Mouse (Mus musculus): ENCODE data around the gene Epc2.

Epc2 gene

DNA sequence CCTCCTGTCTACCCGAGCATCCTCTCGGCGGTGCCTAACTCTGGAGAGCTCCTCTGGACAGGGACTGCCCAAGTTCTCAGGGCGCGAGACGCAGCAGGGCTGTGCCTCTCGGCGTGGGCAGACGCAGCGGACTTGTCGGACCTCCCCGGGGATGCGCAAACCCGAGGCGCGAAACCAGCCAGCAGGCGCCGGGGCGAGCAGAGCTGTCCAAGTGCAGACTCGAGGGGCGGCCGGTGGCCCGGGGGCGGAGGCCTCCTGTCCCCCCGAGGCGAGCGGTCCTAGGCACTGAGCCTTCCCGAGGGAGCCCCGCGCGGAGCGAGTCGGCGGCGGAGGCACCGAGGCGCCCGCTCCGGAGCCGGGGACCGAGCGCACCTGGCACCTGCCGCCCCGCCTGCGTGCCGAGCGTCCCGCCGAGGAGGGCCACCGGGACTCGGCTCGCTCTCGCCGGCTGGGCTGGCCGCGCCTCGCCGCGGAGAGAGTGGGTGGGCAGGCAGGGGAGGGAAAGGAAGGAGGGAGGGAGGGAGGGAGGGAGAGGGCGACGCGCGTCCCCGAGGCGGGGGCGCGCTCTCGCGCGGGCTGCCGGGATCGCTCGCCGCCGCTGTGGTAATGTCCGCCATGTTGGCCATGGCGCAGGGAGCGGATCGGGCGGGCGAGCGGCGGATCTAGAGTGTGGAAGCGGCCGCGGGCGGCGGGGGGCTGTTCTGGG is at the start of gene Epc2:
Epc2 (plus strand) TSS at position 556 of the 706 bp plus-strand sequence.
- peak; percentile 86 for DNase-seq (ENCODE audit: extremely low read depth, insufficient read length, low spot score)

DNA sequence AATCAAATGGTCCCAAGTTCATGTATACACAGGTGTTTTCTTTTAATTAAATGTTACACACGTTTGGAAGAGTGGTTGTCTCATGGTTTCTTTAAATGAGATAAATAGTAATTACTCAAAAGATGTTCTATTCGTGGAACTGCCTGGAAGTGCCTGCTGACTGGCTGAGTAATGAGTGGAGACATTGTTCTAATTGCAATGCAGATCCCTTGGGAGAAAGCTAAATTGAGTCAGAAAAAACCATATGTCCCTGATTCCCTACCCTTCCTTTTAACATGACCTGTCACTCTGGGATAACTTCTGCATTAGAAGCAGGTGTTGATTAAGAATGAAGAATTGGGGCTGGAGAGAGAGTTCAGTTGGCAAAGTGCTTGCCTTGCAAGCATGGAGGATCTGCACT is 45.3 kb upstream of the Epc2 start:
- no peak for DNase-seq (ENCODE audit: extremely low read depth, insufficient read length, low spot score)

DNA sequence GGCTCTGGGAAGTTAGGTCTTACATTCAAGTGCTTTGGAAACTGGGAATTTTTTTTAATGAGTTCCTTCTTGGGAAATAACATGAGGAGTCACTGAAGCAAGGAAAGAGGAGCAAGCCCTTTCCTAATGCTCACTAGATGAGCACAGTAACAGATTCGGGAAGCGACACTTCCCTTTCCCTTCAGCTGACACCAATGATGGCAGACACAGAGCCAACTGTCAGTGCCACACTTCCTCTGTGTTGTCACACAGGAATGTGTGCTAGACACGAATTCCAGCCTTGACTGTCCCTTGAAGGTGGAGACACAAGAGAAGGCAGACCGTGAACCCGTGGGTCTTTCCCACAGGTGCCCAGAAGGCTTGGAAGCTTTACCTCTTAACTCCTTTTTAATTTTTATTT is 39.6 kb upstream of the Epc2 start:
- no peak for DNase-seq (ENCODE audit: extremely low read depth, insufficient read length, low spot score)

DNA sequence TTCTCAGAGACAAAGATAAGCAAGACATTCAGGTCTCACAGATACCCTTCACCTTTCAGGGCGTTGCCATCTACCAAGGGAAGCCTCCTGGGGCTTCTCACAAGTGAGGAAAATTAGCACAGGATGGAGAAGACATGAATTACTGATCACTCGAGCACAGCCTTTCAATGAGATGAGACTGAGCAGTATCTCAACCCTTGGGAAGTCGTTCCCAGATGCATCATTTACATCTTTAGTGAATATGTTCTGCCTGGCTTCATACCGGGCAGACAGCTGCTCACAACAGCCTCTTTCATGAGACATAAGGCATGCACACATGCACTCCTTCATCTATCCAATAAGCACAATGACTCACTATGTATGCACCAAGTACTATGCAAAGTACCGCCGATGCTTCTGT is 38.7 kb upstream of the Epc2 start:
- DNase-seq (ENCODE audit: extremely low read depth, insufficient read length, low spot score): no peak

DNA sequence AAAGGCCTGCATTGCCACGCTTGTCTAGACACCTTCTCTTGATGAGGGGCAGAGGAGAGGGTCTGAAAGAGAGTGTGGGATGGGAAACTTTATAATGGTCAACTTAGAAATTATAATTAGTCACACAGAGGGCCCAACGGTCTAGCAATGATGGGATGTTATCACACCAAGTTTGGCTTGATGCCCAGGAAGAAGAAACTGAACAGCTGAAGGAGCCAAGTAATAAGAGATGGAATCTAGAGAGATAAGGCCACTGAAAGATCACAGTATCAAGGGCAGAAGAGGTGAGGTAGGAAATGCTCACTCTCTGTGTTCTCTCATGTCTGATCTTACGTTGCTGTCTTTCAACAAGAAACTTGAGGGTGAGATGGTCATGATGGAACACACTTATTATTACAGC is 35.4 kb upstream of the Epc2 start:
- no peak for DNase-seq (ENCODE audit: extremely low read depth, insufficient read length, low spot score)

DNA sequence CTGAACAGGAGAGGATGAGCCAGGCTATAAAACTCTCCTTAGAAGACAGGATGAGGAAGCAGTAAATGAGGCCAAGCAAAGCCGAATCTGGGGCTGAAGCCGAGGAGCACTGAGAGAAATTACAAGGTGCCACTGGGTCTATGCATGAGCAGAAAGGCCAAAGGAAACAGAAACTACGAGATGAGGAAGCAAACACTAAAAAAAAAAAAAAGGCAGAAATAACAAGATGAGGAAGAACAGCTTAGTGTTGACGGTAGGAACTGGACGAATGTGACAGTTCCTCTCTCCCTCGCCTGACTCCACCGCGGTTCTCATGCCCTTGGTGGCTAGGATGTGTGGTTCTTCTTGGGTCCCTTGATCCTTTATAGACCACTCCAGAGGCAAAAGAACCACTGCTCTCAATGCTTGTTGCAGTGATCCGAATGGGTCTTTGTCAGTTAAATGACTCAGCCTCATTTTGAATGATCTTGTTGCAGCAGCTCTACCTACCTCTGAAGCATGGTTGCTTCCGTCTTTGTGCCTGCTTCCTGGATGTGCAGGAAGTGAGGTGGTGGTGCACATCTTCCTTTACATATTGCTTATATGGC is 34.2 kb upstream of the Epc2 start:
- DNase-seq (ENCODE audit: extremely low read depth, insufficient read length, low spot score): no peak

DNA sequence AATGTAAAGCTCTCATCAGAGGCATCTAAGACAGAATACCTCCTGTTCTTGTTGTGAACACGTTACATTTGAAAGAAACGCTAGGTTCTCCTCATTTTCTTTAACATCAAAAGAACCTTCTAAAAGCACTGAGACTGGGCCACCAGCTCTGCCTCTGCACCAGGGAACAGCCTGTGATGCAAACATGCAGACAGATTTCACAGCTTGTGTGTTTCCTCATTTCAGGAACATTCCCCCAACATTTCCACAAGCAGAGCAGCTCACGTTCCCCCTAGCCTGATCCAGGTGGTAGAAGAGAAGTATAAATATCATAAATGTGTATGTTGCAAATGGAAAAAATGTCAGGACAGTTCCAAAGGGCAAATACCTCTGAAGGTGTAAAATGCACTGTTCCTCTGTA is 30.9 kb upstream of the Epc2 start:
- no peak for DNase-seq (ENCODE audit: extremely low read depth, insufficient read length, low spot score)

DNA sequence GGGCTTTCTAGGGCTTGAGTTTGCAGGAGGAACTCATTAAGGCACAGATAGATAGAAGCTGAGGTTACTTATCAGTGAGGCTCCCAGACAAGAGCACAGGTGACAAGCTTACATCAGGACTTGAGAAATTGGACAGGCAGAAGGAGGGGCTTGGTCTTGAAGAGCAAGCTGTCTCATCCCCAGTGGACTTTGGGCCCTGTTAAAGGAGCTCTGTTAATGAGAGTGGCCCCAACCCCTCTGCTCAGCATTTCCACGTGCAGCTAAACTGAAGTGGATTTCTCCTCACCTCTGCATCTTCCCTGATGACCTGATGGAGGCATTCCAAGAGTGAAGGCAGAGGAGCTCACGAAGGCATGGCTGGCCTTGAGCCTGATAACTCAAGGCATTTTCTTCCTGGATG is 27.4 kb upstream of the Epc2 start:
- DNase-seq (ENCODE audit: extremely low read depth, insufficient read length, low spot score): no peak

DNA sequence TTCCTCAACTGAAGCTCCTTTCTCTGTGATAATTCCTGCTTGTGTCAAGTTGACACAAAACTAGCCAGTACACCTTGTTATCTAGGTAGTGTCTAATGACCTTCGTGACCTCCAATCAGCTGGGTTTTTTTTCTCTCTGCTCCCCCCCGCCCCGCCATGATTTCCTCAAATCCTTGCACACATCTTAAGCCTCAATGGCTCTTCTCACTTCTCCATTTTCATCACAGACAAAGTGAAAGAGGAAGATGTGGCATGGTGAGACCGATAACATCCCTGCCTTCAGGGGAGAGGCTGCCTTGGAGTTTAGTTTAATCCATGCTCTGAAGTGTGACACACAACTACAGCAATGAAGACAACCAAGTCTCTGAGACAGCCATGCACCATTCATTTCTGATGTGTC is 26.5 kb upstream of the Epc2 start:
- no peak for DNase-seq (ENCODE audit: extremely low read depth, insufficient read length, low spot score)

DNA sequence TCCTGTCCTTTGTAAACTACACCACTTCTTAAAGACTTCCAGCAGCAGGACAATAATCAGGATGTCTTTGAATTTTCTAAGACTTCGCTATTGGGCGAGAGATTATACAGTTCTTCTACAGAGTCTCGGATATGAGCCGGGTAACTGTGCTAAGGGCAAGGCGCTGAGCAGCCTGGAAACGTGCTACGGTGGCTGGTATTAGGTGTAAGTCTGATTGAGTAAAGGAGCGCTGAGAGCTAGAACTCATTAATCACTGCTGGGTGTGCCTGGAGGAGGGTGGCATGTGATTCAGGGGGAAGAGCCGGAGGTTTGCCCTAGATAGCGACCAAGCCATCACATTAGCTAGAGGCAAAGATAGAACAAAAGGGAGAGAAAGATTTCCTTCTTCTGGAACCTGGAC is 25.1 kb upstream of the Epc2 start:
- no peak for DNase-seq (ENCODE audit: extremely low read depth, insufficient read length, low spot score)

DNA sequence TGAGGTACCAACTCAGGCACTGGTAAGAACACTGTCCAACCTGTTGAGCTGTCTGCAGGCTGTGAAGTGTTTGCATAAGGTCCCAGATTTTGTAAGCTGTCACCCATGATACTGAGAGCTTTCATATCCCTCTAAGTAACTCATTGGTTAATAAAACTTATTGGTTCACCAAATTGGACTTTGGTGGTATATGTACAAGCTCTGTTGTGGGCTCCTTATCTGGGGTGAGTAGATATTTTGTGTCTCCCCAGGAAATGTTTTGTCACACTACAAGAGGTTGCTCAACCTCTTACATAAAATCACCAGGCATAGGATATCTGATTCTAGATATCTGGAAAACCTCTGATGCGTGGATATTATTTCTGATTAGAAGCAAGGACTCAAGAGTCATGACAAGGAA is 20.3 kb upstream of the Epc2 start:
- DNase-seq (ENCODE audit: extremely low read depth, insufficient read length, low spot score): no peak

DNA sequence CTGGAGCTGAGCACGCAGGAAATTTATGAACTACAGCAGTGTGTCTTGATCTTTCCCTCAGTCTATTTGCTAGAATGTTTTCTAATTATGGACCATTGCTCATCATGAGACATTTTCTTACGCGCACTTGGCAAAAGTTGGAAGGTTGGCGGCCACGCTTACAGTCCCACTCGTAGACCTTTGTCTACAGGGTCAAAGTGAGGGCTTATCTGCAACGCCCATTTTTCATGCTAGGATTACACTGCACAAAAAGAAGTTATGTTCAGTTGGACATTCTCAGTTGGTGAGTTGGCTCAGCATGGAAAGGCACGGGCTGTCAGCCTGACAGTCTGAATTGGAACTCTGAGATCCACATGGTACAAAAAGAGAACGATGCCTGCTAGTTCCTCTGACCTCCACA is 18.1 kb upstream of the Epc2 start:
- DNase-seq (ENCODE audit: extremely low read depth, insufficient read length, low spot score): no peak

DNA sequence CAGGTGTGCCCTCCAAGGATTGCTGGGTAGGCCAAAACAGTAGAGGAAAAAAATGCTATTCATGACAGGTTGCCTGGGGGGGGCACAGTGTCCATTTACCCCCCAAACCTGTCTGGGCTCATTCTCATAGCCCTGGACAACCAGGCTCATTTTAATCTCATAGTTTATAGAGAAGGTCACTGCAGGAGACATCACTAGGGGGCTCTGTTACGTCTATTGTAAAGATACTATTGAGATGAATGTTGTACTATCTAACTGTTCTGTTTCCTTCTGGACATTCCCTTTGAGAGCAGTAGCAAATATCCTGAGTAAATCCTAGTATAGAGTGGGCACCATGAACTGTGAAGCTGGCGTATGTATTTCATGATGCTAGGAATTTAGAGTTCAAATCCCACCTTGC is 5.0 kb upstream of the Epc2 start:
- no peak for DNase-seq (ENCODE audit: extremely low read depth, insufficient read length, low spot score)

DNA sequence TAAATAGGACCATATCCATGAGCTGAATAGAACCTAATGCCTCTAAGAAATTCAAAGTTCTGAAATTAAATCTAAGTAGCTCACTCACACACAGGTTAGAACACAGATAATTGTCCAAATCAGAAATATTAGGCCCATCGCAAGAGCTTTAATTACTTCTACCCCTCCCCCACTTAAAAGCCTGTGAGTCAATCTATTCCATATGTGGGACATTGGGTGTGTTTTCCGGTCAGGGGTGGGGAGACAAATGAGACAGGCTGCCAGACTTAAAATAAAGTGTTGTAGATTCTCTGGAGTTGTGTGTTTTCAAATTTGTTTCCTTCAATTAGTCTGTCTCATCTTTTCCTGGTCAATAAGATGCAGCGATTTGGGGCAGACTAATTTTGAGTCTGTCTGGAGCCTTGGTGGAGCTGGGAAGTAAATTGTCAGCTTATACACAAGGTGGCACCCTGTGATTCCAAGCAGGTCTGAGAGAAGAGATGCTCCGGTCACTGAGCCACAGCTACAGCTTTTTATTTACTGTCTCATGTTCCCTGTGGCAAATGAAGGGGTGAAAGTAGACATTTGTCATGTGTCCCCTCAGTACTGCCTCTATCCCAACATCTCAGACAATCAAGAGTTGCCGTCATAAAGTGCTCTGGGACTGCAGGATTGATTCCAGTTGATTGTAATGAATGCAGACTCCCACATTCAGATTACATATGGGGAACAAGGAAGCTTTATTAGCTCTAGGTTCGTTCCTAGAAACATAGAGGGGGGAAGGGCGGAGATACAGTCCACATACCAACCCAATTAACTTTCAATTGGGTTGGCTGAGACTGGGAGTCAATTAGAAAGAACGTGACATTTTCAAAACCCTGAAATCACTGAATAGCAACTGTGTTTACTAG is 3.5 kb upstream of the Epc2 start:
- no peak for DNase-seq (ENCODE audit: extremely low read depth, insufficient read length, low spot score)

DNA sequence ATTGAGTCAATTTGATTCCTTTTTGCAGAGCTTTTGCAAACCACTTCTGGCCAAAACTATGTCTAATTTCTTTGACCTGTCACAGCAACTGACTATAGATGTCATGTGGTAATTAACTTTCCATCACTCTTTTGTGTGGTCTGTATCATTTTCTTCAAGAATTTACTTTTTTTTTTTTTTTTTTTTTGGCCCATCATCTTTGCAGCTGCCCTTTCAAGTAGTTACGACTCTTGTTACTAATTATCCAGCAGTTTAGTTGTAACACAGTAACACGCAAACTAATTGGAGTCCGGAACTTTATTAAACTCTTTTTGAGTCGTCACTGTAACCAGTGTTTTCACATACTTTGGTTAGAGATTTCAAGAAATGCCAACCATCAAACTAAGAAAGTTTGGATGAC is 819 bp upstream of the Epc2 start:
- DNase-seq (ENCODE audit: extremely low read depth, insufficient read length, low spot score): no peak

DNA sequence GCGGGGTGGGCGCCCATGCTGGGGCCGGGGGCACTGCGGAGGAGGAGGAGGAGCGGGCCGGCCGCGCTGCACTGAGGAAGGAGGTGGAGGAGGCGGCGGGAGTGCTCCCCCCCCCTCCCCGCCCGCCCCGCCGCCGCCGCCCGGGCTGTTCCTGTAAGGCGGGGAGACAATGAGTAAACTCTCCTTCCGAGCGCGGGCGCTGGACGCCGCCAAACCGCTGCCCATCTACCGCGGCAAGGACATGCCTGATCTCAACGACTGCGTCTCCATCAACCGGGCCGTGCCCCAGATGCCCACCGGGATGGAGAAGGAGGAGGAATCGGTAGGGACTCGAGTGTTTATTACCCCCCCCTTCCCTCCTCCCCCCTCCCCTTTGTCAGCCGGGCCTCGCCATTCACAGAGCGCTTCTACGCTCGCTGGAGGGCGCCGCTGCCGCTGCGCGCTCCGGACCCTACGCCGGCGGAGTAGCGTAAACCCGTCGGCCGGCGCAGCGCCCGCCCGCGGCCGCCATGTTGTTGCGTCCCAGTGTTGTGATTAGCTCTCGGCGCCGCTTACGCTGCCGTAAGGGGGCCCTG is 438 bp downstream of the Epc2 start:
- peak; percentile 94 for DNase-seq (ENCODE audit: extremely low read depth, insufficient read length, low spot score)

DNA sequence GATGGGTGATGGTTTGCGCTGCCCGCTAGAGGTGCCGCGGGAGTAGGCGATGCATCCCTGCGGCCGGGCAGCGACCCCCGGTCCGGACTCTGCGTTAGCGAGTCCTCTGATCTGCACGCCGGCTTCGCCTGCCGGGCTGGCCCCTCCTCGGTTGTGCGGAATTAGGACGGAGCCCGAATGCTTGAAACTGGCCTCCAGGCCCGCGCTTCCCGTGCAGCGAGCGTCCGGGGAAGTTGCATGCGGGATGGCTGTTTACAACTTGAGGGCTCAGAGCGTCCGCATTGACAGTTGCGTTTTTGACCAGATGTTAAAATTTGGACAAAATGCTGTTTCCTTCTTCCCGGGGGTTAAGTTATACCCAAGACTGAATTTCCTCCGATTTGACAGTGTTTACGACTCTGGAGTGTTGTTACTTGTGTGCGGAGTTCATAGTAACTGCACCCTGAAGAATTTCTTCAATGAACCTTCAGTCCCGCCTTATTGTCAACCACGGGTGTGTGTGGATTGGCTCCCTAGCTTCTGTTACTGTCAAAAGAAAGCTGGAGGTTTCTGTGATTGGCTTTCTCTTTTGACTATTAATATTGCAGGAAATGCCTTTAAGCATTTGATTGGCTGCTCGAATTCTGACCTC is 1.3 kb downstream of the Epc2 start:
- peak; percentile 47 for DNase-seq (ENCODE audit: extremely low read depth, insufficient read length, low spot score)

DNA sequence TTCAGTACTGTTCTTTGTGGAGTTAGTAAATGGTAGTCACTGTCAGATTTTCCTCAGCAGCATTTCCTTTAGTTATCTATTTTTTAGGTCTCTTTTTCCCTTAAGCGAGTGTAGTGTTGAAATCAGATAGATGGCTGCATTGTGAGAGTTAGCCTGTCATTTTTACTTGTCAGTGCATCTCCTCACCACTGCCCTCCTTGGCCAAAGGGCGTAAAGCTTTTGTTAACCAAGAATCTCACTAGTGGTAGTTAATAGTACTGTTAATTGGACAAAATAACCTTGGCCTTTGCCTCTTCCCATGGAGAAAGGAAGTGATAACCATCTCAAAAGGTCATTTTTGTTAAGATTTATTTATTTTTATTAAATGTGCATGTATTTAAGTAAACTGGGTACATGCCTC is 6.5 kb downstream of the Epc2 start:
- no peak for DNase-seq (ENCODE audit: extremely low read depth, insufficient read length, low spot score)

DNA sequence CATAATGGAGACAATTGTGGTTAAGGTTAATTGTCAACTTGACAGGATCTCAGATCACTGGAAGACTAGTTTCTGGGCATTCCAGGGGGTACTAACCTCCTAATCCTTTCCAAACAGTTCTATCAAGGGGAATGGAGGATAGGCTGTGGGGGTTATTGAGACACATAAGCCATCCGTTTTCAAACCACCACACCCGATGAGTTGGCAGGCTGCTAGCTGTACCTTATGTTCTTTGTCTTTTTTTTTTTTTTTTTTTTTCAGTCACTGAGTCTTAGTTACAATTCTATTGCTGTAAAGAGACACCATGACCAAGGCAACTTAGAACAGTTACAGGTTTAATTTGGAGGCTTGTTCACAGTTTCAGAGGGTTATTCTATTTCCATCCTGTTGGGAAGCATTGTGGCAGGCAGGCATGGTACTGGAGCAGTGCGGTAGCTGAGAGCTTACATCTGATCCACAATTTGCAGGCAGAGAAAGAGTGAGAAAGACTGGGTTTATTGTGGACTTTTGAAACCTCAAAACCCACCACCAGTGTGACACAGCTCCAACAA is 14.5 kb downstream of the Epc2 start:
- no peak for DNase-seq (ENCODE audit: extremely low read depth, insufficient read length, low spot score)

DNA sequence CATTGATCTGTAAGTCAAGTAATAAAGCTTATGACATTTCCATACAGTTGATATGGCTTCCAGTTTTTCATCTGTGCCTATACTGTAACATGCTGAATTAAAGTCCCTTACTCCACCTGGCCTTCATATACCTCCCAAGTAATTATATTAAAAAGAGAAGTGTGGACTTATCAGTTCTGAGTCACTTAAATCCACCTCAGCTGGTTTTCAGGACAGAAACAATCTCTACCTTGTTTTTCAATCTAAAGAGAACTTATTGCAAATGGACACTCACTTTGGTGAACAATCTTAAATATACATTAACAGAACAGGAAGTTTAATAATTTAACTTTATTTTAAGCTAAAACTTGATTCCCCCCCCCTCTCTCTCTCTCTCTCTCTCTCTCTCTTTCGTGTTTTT is 15.8 kb downstream of the Epc2 start:
- no peak for DNase-seq (ENCODE audit: extremely low read depth, insufficient read length, low spot score)

DNA sequence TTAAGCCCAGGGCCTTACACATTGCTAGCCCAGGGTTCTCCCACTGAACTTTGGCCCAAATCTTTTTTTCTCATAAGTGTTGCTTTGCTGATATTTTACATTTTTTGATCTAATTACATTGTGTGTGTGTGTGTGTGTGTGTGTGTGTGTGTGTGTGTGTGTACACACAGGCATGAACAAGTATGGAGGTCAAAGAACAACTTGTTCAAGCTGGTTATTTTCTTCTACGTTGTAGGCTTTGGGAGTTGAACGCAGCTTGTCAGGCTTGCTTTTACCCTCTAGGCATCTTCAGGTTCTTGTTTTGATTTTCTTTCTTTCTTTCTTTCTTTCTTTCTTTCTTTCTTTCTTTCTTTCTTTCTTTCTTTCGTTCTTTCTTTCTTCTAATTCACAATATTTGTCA is 19.9 kb downstream of the Epc2 start:
- DNase-seq (ENCODE audit: extremely low read depth, insufficient read length, low spot score): no peak

Measured in 3134 (cell line).